Mouse (Mus musculus): ENCODE data around the gene Bicdl1. TPM values are rescaled to one million over a fixed set of nuclear protein-coding genes. Genes with fewer than 3 reads are reported as not detected.

The Bicdl1 gene
- polyA plus RNA-seq, 1 experiment = 127 TPM

- peaks cover 4% of the 10 kb centered on the region; the same call in 1 of the 2 replicates for H3K4me1 ChIP-seq (ENCODE audit: control insufficient read depth, insufficient read depth, low read length)
- TF ChIP-seq CTCF (IDR thresholded peaks at IDR 0.05; ENCODE audit: borderline replicate concordance, insufficient read depth, low read depth, low read length) (no peak), POLR2A (IDR thresholded peaks at IDR 0.05; ENCODE audit: borderline replicate concordance, insufficient read depth, low read length) (no peak)
- no peak overlapping the region for H3K27ac ChIP-seq (ENCODE audit: insufficient read depth, low read length)
- 73% methylated on average over 10 of the region's 10 CpGs for WGBS
- no peak overlapping the region for H3K4me3 ChIP-seq (replicated peaks; ENCODE audit: insufficient read depth, low read depth, low read length)
- no peaks in the 10 kb centered on the region for H3K27me3 ChIP-seq (ENCODE audit: control insufficient read depth, insufficient read depth, low read length)
- DNase-seq = no peak
These were observed 7.0 kb downstream of the Bicdl1 start for GRCm38 (mm10) chr5:115724422-115724821.

DNA sequence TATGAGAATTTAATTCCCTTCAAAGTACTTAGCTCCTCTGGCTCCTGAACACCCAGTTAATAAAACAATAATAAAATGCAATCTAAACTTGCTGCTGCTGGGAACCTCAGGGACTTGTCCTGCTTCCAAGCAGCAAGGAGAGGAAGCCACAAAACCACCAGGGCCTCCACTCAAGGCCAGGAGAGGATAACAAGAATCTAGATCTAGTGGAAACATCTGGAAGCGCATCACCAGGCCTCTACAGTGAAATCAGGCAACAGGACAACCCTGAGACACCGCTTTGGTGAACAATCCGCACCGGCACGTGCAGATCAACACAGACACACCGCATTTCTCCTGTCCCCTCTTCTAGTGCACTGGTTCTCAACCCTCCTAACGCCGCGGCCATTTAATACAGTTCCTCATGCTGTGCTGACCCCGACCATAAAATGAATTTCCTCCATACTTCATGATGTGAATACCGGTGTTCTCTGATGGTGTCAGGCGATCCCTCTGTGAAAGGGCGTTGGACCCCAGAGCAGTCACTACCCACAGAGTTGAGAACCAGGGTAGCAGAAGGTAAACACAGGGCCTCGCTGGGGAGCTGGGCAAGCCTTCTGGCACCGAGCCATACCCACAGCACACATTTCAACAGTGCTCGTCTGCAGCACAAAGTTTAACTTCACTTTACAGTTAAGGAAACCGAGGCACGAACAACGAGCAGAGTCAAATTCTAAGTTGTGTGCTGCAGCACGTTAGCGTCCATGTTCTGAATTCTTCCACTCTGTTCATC lies 9.0 kb downstream of the Bicdl1 start:
- 68% methylated on average over 21 of the region's 21 CpGs for WGBS
- no peaks in the 10 kb centered on the region for H3K4me1 ChIP-seq (ENCODE audit: control insufficient read depth, insufficient read depth, low read length)
- no peak overlapping the region for H3K4me3 ChIP-seq (replicated peaks; ENCODE audit: insufficient read depth, low read depth, low read length)
- TF ChIP-seq POLR2A (IDR thresholded peaks at IDR 0.05; ENCODE audit: borderline replicate concordance, insufficient read depth, low read length) (no peak), CTCF (IDR thresholded peaks at IDR 0.05; ENCODE audit: borderline replicate concordance, insufficient read depth, low read depth, low read length) (no peak)
- no peaks in the 10 kb centered on the region for H3K27me3 ChIP-seq (ENCODE audit: control insufficient read depth, insufficient read depth, low read length)
- no peak overlapping the region for H3K27ac ChIP-seq (ENCODE audit: insufficient read depth, low read length)
- DNase-seq = no peak

GRCm38 (mm10) chr5:115720761-115721160 lies 10.7 kb downstream of the Bicdl1 start:
- Histone ChIP-seq H3K27ac (ENCODE audit: insufficient read depth, low read length) (no peak overlapping the region), H3K4me3 (replicated peaks; ENCODE audit: insufficient read depth, low read depth, low read length) (no peak overlapping the region), H3K27me3 (ENCODE audit: control insufficient read depth, insufficient read depth, low read length) (no peaks in the 10 kb centered on the region), H3K4me1 (ENCODE audit: control insufficient read depth, insufficient read depth, low read length) (no peaks in the 10 kb centered on the region)
- DNase-seq = no peak
- TF ChIP-seq CTCF (IDR thresholded peaks at IDR 0.05; ENCODE audit: borderline replicate concordance, insufficient read depth, low read depth, low read length) = no peak
- no peak for TF ChIP-seq POLR2A (IDR thresholded peaks at IDR 0.05; ENCODE audit: borderline replicate concordance, insufficient read depth, low read length)
- 46% methylated on average over 3 of the region's 3 CpGs for WGBS

DNA sequence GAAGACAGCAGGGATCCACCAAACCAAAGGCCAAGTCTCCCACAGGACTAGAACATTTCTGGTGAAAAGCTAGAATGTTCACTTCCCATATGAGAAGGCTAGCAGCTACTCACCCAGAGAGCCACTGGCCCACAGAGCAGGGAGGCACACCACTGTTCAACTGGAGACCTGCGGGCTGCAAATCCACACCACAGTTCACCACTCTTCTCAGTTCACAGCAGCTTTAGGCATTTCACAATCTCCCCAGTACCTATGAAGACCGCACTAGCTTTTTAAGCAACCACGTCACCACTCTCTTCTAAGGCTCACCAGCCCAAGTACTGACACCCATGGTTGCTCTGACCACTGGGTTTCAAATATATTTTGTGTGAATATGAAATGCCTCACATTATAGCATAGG lies 13.7 kb downstream of the Bicdl1 start:
- 96% methylated on average over 3 of the region's 3 CpGs for WGBS
- DNase-seq = no peak
- Histone ChIP-seq H3K27ac (ENCODE audit: insufficient read depth, low read length) (no peak overlapping the region), H3K27me3 (ENCODE audit: control insufficient read depth, insufficient read depth, low read length) (no peaks in the 10 kb centered on the region), H3K4me3 (replicated peaks; ENCODE audit: insufficient read depth, low read depth, low read length) (no peak overlapping the region), H3K4me1 (ENCODE audit: control insufficient read depth, insufficient read depth, low read length) (no peaks in the 10 kb centered on the region)
- no peak for TF ChIP-seq CTCF (IDR thresholded peaks at IDR 0.05; ENCODE audit: borderline replicate concordance, insufficient read depth, low read depth, low read length)
- no peak for TF ChIP-seq POLR2A (IDR thresholded peaks at IDR 0.05; ENCODE audit: borderline replicate concordance, insufficient read depth, low read length)

DNA sequence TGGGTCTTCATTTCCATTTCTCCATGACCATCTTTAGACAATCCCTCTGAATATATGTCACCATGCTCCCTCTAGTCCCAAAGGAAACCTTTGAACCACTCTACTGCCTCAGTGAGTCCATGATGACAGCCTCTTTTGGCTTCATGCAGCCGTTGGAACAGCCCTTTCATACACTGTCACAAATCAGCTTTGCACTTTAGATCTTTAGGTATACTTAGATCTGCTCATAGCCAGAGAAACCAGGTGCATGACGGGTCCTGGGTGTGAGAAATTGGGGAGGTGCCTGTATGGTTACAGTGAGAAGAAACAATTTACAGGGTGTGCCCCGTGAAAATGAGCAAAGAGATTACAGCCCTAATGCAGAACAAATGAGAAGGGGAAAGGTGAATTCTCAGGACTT lies 14.3 kb downstream of the Bicdl1 start:
- Histone ChIP-seq H3K27ac (ENCODE audit: insufficient read depth, low read length) (no peak overlapping the region), H3K27me3 (ENCODE audit: control insufficient read depth, insufficient read depth, low read length) (no peaks in the 10 kb centered on the region), H3K4me3 (replicated peaks; ENCODE audit: insufficient read depth, low read depth, low read length) (no peak overlapping the region), H3K4me1 (ENCODE audit: control insufficient read depth, insufficient read depth, low read length) (no peaks in the 10 kb centered on the region)
- WGBS = 85% methylated on average over 3 of the region's 3 CpGs
- no peak for DNase-seq
- TF ChIP-seq POLR2A (IDR thresholded peaks at IDR 0.05; ENCODE audit: borderline replicate concordance, insufficient read depth, low read length) (no peak), CTCF (IDR thresholded peaks at IDR 0.05; ENCODE audit: borderline replicate concordance, insufficient read depth, low read depth, low read length) (no peak)

DNA sequence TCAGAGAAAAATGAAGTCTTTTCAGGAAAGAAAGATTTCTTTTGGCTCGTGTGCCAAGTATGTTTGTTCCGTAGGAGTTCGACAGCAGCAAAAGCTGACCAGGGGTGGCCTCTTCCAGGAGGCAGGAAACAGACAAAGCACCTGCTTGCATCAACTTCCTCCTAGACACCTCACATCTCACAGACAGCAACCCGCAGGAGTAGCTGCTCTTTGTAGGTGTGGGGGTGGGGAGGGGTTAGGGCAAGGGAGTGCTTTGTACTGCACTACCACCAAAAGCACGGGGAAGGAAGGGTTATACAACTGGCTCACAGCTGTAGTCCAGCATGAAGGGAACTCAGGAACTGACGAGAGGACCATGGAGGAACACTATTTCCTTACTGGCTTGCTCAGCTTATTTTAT lies 15.0 kb downstream of the Bicdl1 start:
- DNase-seq = no peak
- Histone ChIP-seq H3K27me3 (ENCODE audit: control insufficient read depth, insufficient read depth, low read length) (no peaks in the 10 kb centered on the region), H3K4me1 (ENCODE audit: control insufficient read depth, insufficient read depth, low read length) (no peaks in the 10 kb centered on the region), H3K27ac (ENCODE audit: insufficient read depth, low read length) (no peak overlapping the region), H3K4me3 (replicated peaks; ENCODE audit: insufficient read depth, low read depth, low read length) (no peak overlapping the region)
- TF ChIP-seq POLR2A (IDR thresholded peaks at IDR 0.05; ENCODE audit: borderline replicate concordance, insufficient read depth, low read length) (no peak), CTCF (IDR thresholded peaks at IDR 0.05; ENCODE audit: borderline replicate concordance, insufficient read depth, low read depth, low read length) (no peak)
- WGBS = 84% methylated on average over 6 of the region's 6 CpGs

DNA sequence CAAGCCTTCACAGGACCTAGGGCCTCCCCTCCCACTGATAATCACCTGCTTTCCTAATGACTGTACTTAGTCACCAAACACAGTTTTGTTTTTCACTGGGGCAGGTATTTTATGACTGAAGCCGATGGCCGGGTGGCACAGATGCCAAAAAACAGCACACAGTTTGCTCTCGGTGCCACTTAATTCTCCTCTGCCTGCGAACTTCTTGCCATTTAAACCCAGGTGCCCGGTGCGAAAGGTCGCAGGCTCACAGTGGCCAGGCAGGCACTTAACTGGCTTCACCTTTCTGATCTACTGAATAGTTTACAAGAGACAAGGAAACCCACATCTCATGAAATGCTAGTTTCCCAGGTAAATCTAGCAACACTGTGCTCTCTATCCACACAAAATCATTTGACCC lies 16.7 kb downstream of the Bicdl1 start:
- no peaks in the 10 kb centered on the region for H3K4me1 ChIP-seq (ENCODE audit: control insufficient read depth, insufficient read depth, low read length)
- TF ChIP-seq CTCF (IDR thresholded peaks at IDR 0.05; ENCODE audit: borderline replicate concordance, insufficient read depth, low read depth, low read length) (no peak), POLR2A (IDR thresholded peaks at IDR 0.05; ENCODE audit: borderline replicate concordance, insufficient read depth, low read length) (no peak)
- no peak for DNase-seq
- no peaks in the 10 kb centered on the region for H3K27me3 ChIP-seq (ENCODE audit: control insufficient read depth, insufficient read depth, low read length)
- 82% methylated on average over 7 of the region's 7 CpGs for WGBS
- no peak overlapping the region for H3K4me3 ChIP-seq (replicated peaks; ENCODE audit: insufficient read depth, low read depth, low read length)
- no peak overlapping the region for H3K27ac ChIP-seq (ENCODE audit: insufficient read depth, low read length)

DNA sequence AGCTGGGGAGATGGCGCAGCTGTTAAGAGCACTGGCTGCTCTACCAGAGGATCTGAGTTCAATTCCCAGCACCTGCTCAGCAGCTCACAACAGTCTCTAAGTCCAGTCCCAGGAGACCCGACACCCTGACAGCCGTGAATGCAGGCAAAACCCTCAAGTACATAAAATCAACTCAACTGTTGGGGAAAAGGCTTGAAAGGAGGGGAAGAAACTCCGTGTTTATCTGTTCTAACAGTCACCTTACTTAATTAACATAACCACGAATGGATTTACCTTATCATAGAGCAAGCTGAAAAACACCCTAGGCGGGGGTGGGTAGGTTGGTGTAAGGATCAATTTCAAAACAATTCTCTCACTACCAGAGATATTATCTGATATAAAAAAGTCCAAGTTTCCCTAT lies 18.9 kb downstream of the Bicdl1 start:
- Histone ChIP-seq H3K4me3 (replicated peaks; ENCODE audit: insufficient read depth, low read depth, low read length) (no peak overlapping the region), H3K4me1 (ENCODE audit: control insufficient read depth, insufficient read depth, low read length) (peaks cover 7% of the 10 kb centered on the region), H3K27me3 (ENCODE audit: control insufficient read depth, insufficient read depth, low read length) (no peaks in the 10 kb centered on the region), H3K27ac (ENCODE audit: insufficient read depth, low read length) (no peak overlapping the region)
- DNase-seq = no peak
- TF ChIP-seq POLR2A (IDR thresholded peaks at IDR 0.05; ENCODE audit: borderline replicate concordance, insufficient read depth, low read length) (no peak), CTCF (IDR thresholded peaks at IDR 0.05; ENCODE audit: borderline replicate concordance, insufficient read depth, low read depth, low read length) (no peak)
- 85% methylated on average over 6 of the region's 6 CpGs for WGBS
